Mouse (Mus musculus) liver, postnatal 0 days (tissue): ENCODE data around the gene Dkk1.

Experiments
- CTCF ChIP-seq: sonication (generic); IDR thresholded peaks from 2 replicates; pipeline ENCODE4 v1.5.1; 2016; ENCODE audit warnings: antibody characterized with exemption, low read depth
- EP300 ChIP-seq: IDR thresholded peaks from 2 replicates; pipeline ENCODE4 v1.6.1; 2016; ENCODE audit warnings: antibody characterized with exemption, low read depth, mild to moderate bottlenecking

DNA sequence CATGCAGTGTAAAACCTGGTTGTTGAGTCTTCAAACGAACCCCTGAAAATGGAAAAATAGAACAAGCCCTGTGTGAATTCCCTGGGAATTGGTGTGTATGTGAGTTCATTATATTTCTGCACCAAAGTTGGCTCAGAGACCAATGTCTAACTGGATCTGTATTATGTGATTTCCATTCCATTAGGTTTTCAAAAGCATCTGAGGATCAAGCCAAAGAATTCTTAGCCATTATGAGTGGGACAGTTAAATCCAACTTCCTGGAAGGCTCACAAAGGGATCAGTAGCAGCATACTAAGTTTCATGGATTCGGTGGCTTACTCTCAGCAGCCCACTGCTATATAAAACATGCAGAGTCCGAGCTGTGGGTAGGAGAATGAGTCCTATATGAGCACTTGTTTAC is 36.9 kb upstream of the Dkk1 start:
- TF ChIP-seq CTCF (no peak), EP300 (no peak)
